Mouse (Mus musculus) brown adipose tissue, adult 24 weeks (tissue): ENCODE measurements around the gene Fbxw16. TPM values are rescaled to one million over a fixed set of nuclear protein-coding genes. Genes with fewer than 3 reads are reported as not detected.
"Not testable (repeated sequence)": the region's sequence is repeated elsewhere in the genome, so short reads cannot be mapped to it uniquely, and the experiment has no call there.

Experiments used
- H3K27ac ChIP-seq: fragments of 200-500 bp; replicated peaks from 2 replicates; pipeline ENCODE4 v1.5.1; 2012; ENCODE audit warnings: low read depth, mild to moderate bottlenecking, low read length
- H3K4me1 ChIP-seq: fragments of 200-500 bp; 2 replicates; pipeline ENCODE4 v1.6.1; 2012; ENCODE audit warnings: low read length, mixed read lengths; ENCODE audit not compliant: control insufficient read depth, insufficient read depth, insufficient read length
- H3K4me3 ChIP-seq: fragments of 200-500 bp; 2 replicates; pipeline ENCODE4 v1.5.1; 2012; ENCODE audit warnings: low read depth, mild to moderate bottlenecking, low read length, moderate library complexity; ENCODE audit not compliant: insufficient read depth
- polyA plus RNA-seq: library from polyadenylated mRNA; stranded (reverse); fragments of >200 nt; gene quantifications from 2 replicates; pipeline ENCODE4 v1.2.4, GENCODE M21; 2012; ENCODE audit not compliant: missing spikeins, insufficient read depth, insufficient read length

Gene Fbxw16
- not detected in 2 replicates for polyA plus RNA-seq

DNA sequence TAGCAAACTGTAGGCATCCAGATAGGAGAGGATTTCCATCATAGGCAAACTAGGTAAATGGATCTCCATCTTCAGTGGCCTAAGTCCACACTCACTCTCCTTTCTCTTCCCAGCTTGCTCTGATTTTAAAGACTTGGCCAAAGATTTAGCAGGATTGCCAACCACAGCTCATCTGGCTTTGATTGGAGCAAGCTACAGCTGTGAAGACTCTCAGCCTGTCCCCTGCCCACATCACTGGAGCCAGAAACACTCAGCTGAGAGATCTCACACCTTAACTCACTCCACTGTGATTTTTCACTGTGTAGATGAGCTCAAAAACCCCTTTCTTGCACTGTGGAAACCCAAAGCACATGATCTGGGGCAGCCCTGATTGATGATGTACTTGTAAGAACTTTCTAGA is at the start of gene Fbxw16:
Gene Fbxw16, minus strand, starts transcription at position 101 of the 400 bp plus-strand sequence.
- no peaks in the 10 kb centered on the region for H3K4me1 ChIP-seq
- no peak within 1 kb of the TSS for H3K4me3 ChIP-seq
- no peak within 1 kb of the TSS for H3K27ac ChIP-seq

DNA sequence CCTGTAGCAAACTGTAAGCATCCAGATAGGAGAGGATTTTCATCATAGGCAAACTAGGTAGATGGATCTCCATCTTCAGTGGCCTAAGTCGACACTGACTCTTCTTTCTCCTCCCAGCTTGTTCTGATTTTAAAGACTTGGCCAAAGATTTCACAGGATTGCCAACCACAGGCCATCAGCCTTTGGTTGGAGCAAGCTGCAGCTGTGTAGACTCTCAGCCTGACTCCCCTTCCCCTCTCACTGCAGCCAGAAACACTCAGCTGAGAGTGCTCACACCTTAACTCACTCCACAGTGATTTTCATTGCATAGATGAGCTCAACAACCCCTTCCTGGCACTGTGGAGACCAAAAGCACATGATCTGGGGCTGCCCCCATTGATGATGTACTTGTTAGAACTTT is 46.8 kb upstream of the Fbxw16 start, which contains the start of gene Fbxw19:
Gene Fbxw19, minus strand, starts transcription at position 101 of the 400 bp plus-strand sequence.
- not testable (repeated sequence) for H3K4me3 ChIP-seq, H3K27ac ChIP-seq, H3K4me1 ChIP-seq

- Histone ChIP-seq H3K4me1 (no peaks in the 10 kb centered on the region), H3K27ac (no peak overlapping the region), H3K4me3 (no peak overlapping the region)
Measured at GRCm38 (mm10) chr9:109432956-109433355, 16.0 kb downstream of the Fbxw16 start.

DNA sequence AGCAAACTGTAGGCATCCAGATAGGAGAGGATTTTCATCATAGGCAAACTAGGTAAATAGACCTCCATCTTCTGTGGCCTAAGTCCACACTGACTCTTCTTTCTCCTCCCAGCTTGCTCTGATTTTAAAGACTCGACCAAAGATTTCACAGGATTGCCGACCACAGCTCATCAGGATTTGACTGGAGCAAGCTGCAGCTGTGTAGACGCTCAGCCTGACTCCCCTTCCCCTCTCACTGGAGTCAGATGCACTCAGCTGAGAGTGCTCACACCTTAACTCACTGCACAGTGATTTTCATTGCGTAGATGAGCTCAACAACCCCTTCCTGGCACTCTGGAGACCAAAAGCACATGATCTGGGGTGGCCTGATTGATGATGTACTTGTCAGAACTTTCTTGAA is 44.7 kb downstream of the Fbxw16 start, which contains the start of gene Fbxw22:
Gene Fbxw22, minus strand, starts transcription at position 101 of the 400 bp plus-strand sequence.
- not testable (repeated sequence) for H3K4me1 ChIP-seq, H3K4me3 ChIP-seq, H3K27ac ChIP-seq

Other genes starting within 250 kb of the Fbxw16 start
- not detected in 2 replicates for gene Fbxw20, start 214.4 kb downstream of the Fbxw16 start, polyA plus RNA-seq
- not detected in 2 replicates for gene Fbxw14, start 161.5 kb downstream of the Fbxw16 start, polyA plus RNA-seq
- gene Fbxw28, start 109.5 kb downstream of the Fbxw16 start, polyA plus RNA-seq, result not detected in 2 replicates
- not detected in 2 replicates for gene Fbxw22, start 44.8 kb downstream of the Fbxw16 start, polyA plus RNA-seq
- not detected in 2 replicates for gene Fbxw19, start 46.7 kb upstream of the Fbxw16 start, polyA plus RNA-seq
- gene Fbxw15, start 119.1 kb upstream of the Fbxw16 start, polyA plus RNA-seq, result not detected in 2 replicates
- not detected in 2 replicates for gene Fbxw24, start 176.9 kb upstream of the Fbxw16 start, polyA plus RNA-seq
- gene Fbxw25, start 215.5 kb upstream of the Fbxw16 start, polyA plus RNA-seq, result not detected in 2 replicates